Mouse (Mus musculus) ES-E14 (cell line): Measurements from ENCODE around the gene Syngr2.

Experiments used
- CHD2 ChIP-seq: IDR thresholded peaks from 2 replicates; pipeline ENCODE4 v1.6.1; 2014; ENCODE audit warnings: mild to moderate bottlenecking, low read depth, low read length, inconsistent platforms
- HCFC1 ChIP-seq: IDR thresholded peaks from 2 replicates; pipeline ENCODE4 v1.6.1; 2012; ENCODE audit warnings: low read length, inconsistent platforms, borderline replicate concordance; ENCODE audit not compliant: insufficient read depth
- ZC3H11A ChIP-seq: IDR thresholded peaks from 2 replicates; pipeline ENCODE4 v1.6.1; 2012; ENCODE audit warnings: low read depth, mild to moderate bottlenecking, inconsistent platforms, low read length, borderline replicate concordance
- ZNF384 ChIP-seq: IDR thresholded peaks from 2 replicates; pipeline ENCODE4 v1.6.1; 2012; ENCODE audit warnings: low read depth, low read length, inconsistent platforms

GRCm38 (mm10) chr11:117806781-117807180 lies 2.7 kb upstream of the Syngr2 start:
- TF ChIP-seq ZC3H11A: no peak
- TF ChIP-seq HCFC1: no peak
- no peak for TF ChIP-seq ZNF384
- no peak for TF ChIP-seq CHD2
